Mouse (Mus musculus) stomach, embryonic 16.5 days (tissue): Measurements from ENCODE around the gene Shq1. TPM values are rescaled to one million over a fixed set of nuclear protein-coding genes. Genes with fewer than 3 reads are reported as not detected.

ENCODE experiments used
- ATAC-seq: fragments of 200-750 bp; cut with Nextera tagmentation; 2 replicates; pipeline ENCODE4 v1.8.0; 2017; ENCODE audit warnings: moderate number of reproducible peaks, moderate TSS enrichment; ENCODE audit not compliant: insufficient read depth, low FRiP score
- H3K27ac ChIP-seq: fragments of 300-500 bp; sonication (generic); 2 replicates; pipeline ENCODE4 v1.5.1; 2014; ENCODE audit warnings: low read length
- H3K27me3 ChIP-seq: fragments of 300-500 bp; sonication (generic); 2 replicates; pipeline ENCODE4 v1.6.1; 2014; ENCODE audit warnings: low read length, control low read depth, mixed read lengths; ENCODE audit not compliant: control insufficient read depth, insufficient read depth
- H3K36me3 ChIP-seq: fragments of 300-500 bp; sonication (generic); 2 replicates; pipeline ENCODE4 v1.6.1; 2014; ENCODE audit warnings: low read length; ENCODE audit not compliant: control insufficient read depth, insufficient read depth
- H3K4me1 ChIP-seq: fragments of 300-500 bp; sonication (generic); 2 replicates; pipeline ENCODE4 v1.6.1; 2014; ENCODE audit warnings: low read length, control low read depth, mixed read lengths; ENCODE audit not compliant: control insufficient read depth, insufficient read depth
- H3K4me2 ChIP-seq: fragments of 300-500 bp; sonication (generic); 2 replicates; pipeline ENCODE4 v1.6.1; 2014; ENCODE audit warnings: low read depth, low read length, mixed read lengths
- H3K4me3 ChIP-seq: fragments of 300-500 bp; sonication (generic); replicated peaks from 2 replicates; pipeline ENCODE4 v1.5.1; 2014; ENCODE audit warnings: mild to moderate bottlenecking, low read length
- H3K9ac ChIP-seq: fragments of 300-500 bp; sonication (generic); 2 replicates; pipeline ENCODE4 v1.6.1; 2014; ENCODE audit warnings: low read length
- H3K9me3 ChIP-seq: fragments of 300-500 bp; sonication (generic); replicated peaks from 2 replicates; pipeline ENCODE4 v1.6.1; 2016; ENCODE audit warnings: low read length, control low read depth; ENCODE audit not compliant: control insufficient read depth
- WGBS: fragments of 180-500 bp; shearing (Covaris S2); extraction: QIAGEN DNeasy Blood & Tissue Kit; methylation state at CpG from one replicate; pipeline ENCODE4 v1.1.7; 2014; 5-methylcytosine and 5-hydroxymethylcytosine counted together
- polyA plus RNA-seq: library from polyadenylated mRNA; unstranded; fragments of >200 nt; fragmentation: Nextera tagmentation; extraction: Ambion mirVana; gene quantifications from 2 replicates; pipeline ENCODE4 v1.2.1, GENCODE M21; 2015

Shq1 gene
- polyA plus RNA-seq, 1 experiment from 2014 or later, result 15.9 TPM

DNA sequence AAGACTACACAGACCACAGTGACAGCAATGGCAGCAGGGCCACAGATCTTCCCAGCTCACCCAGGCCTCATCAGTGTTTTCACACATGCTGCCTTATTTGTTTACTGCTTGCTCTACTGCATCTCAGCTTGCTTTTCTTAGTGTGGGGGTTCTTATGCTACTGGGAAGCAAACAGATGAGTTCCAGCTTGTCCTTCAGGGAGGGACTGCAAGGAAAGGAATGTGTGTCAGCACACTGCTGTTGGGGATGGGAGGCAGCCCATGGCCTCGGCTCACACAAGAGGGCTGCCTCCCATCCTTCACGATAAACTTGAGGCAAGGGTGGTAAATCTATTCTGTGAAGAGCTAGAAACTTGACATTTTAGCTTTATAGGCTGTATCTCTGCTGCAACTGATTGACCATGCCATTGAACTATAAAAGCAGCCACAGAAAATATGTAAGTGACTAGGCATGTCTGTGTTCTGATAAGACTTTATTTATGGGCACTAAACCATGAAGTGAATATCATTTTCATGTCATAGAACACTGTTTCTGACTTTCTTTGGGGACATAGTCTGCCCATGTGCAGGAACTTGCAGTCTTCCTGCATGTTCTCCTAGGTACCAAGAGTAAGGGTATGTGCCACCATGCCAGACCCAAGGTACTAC is 48.0 kb downstream of the Shq1 start:
- Histone ChIP-seq H3K27ac (no peak overlapping the region), H3K27me3 (no peaks in the 10 kb centered on the region), H3K4me3 (no peak overlapping the region), H3K4me2 (no peak overlapping the region), H3K4me1 (no peaks in the 10 kb centered on the region), H3K9ac (no peak overlapping the region), H3K36me3 (no peaks in the 10 kb centered on the region), H3K9me3 (no peaks in the 10 kb centered on the region)
- 29% methylated on average over 2 of the region's 2 CpGs for WGBS
- ATAC-seq, result no peak

DNA sequence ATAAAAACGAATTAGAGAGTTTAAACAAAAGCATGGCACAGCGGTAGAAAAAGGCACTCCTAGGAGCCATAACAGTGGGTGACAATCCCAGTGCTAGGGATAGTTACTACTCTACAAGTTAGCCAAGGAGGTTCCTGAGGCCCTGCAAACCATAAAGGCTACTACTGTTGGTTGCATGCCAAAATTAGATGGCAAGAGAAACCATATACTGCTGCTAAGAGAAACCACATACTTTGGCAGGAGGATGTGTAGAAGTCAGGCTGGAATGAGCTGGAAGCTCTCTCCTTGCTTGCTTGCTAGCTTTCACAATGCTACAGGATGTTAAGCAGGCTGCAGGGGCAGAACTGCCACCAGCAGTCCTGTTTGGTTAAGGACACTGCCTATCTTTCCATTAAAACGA is 50.5 kb downstream of the Shq1 start:
- Histone ChIP-seq H3K4me2 (no peak overlapping the region), H3K36me3 (no peaks in the 10 kb centered on the region), H3K9me3 (no peaks in the 10 kb centered on the region), H3K4me1 (no peaks in the 10 kb centered on the region), H3K9ac (no peak overlapping the region), H3K27ac (no peak overlapping the region), H3K4me3 (no peak overlapping the region), H3K27me3 (no peaks in the 10 kb centered on the region)
- 84% methylated on average over 3 of the region's 3 CpGs for WGBS
- ATAC-seq, result no peak

GRCm38 (mm10) chr6:100619309-100619708 is 51.6 kb downstream of the Shq1 start:
- Histone ChIP-seq H3K4me3 (no peak overlapping the region), H3K27me3 (no peaks in the 10 kb centered on the region), H3K36me3 (no peaks in the 10 kb centered on the region), H3K9ac (no peak overlapping the region), H3K4me1 (no peaks in the 10 kb centered on the region), H3K27ac (no peak overlapping the region), H3K9me3 (no peaks in the 10 kb centered on the region), H3K4me2 (no peak overlapping the region)
- ATAC-seq, result no peak
- 90% methylated on average over 7 of the region's 7 CpGs for WGBS

GRCm38 (mm10) chr6:100616133-100616532 is 54.8 kb downstream of the Shq1 start:
- 88% methylated on average over 4 of the region's 4 CpGs for WGBS
- Histone ChIP-seq H3K4me3 (no peak overlapping the region), H3K27ac (no peak overlapping the region), H3K4me2 (no peak overlapping the region), H3K4me1 (no peaks in the 10 kb centered on the region), H3K27me3 (no peaks in the 10 kb centered on the region), H3K9ac (no peak overlapping the region), H3K36me3 (no peaks in the 10 kb centered on the region), H3K9me3 (no peaks in the 10 kb centered on the region)
- ATAC-seq, result no peak

- Histone ChIP-seq H3K9me3 (no peaks in the 10 kb centered on the region), H3K27ac (no peak overlapping the region), H3K4me1 (no peaks in the 10 kb centered on the region), H3K4me2 (no peak overlapping the region), H3K9ac (no peak overlapping the region), H3K4me3 (no peak overlapping the region), H3K36me3 (no peaks in the 10 kb centered on the region), H3K27me3 (no peaks in the 10 kb centered on the region)
- WGBS, result 65% methylated on average over 6 of the region's 6 CpGs
- no peak for ATAC-seq
These were observed 57.2 kb downstream of the Shq1 start for GRCm38 (mm10) chr6:100613593-100614267.

DNA sequence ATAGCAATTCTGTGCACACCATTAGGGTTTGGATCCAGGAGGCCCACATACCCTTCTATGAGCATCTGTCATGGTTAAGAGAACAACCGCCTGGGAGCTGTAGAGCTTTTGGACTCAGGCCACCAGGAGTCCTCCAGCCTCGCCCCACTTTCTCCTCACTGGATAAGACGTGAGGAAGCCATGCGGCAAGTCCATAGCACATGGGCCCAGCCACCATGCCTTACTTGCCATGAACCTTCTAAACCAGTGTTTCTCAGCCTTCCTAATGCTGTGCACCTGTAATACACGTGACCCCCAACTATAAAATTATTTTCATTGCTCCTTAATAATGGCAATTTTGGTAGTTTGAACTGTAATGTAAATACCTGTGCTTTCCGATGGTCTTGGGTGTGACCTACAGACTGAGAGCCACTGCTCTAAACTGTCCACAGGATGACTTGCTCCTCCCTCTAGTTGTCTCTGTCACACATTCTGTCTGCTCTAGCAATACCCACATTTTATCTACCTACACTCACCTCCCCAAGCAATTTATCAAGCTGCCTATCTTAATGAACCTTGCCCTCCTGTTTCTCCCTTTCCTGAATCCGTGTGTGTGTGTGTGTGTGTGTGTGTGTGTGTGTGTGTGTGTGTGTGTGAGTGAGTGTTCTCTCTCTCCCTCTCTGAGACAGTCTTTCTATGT is 59.9 kb downstream of the Shq1 start:
- Histone ChIP-seq H3K4me1 (no peaks in the 10 kb centered on the region), H3K27ac (no peak overlapping the region), H3K9ac (no peak overlapping the region), H3K36me3 (no peaks in the 10 kb centered on the region), H3K4me2 (no peak overlapping the region), H3K27me3 (no peaks in the 10 kb centered on the region), H3K4me3 (no peak overlapping the region), H3K9me3 (no peaks in the 10 kb centered on the region)
- ATAC-seq, result peak; percentile 13; the same call in 1 of the 2 replicates
- 75% methylated on average over 7 of the region's 7 CpGs for WGBS

DNA sequence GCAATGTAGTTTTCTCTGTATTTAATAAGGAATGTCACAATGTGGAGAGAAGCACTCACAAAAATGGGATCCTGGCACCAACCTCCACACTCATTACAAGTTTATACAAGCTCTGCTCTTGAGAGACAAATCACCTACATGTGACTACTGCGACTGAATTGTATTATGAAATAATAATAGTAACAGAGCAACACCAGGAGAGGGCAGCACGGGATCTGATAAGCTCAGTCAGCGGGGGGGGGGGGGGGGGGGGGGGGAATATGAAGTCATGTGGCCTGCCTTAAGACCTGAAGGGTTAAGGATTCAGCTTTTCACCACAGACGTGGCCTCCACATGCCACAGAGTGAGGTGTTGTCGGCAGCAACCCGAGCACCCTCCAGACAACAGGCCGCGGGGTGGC is 60.8 kb downstream of the Shq1 start:
- H3K4me1 ChIP-seq, result no peaks in the 10 kb centered on the region
- no peak overlapping the region for H3K27ac ChIP-seq
- WGBS, result 69% methylated on average over 8 of the region's 8 CpGs
- no peaks in the 10 kb centered on the region for H3K36me3 ChIP-seq
- no peak overlapping the region for H3K4me2 ChIP-seq
- no peak overlapping the region for H3K4me3 ChIP-seq
- no peak overlapping the region for H3K9ac ChIP-seq
- H3K9me3 ChIP-seq, result no peaks in the 10 kb centered on the region
- ATAC-seq, result no peak
- no peaks in the 10 kb centered on the region for H3K27me3 ChIP-seq

GRCm38 (mm10) chr6:100609256-100609655 is 61.7 kb downstream of the Shq1 start:
- no peaks in the 10 kb centered on the region for H3K27me3 ChIP-seq
- no peaks in the 10 kb centered on the region for H3K4me1 ChIP-seq
- H3K27ac ChIP-seq, result no peak overlapping the region
- H3K9ac ChIP-seq, result no peak overlapping the region
- ATAC-seq, result no peak
- no peaks in the 10 kb centered on the region for H3K9me3 ChIP-seq
- H3K4me3 ChIP-seq, result no peak overlapping the region
- H3K4me2 ChIP-seq, result no peak overlapping the region
- H3K36me3 ChIP-seq, result no peaks in the 10 kb centered on the region
- 80% methylated on average over 3 of the region's 3 CpGs for WGBS

DNA sequence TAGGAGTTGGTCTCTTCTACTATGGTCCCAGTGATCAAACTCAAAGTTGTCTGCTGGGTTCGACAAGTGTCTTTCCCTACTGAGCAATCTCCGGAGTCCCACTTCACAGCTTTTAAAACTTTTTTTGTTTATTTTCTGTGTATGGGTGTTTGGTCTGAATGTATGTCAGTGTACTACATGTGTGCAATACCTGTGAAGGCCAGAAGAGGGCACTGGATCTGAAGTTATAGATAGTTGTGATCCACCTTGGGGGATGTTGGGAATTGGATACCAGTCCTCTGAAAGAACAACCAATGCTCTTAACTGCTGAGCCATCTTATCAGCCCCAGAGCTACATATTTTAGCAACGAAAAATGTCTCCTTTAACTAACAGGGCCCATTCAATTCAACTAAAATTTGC is 62.5 kb downstream of the Shq1 start:
- 89% methylated on average over 3 of the region's 3 CpGs for WGBS
- no peak overlapping the region for H3K9ac ChIP-seq
- no peak overlapping the region for H3K27ac ChIP-seq
- no peak overlapping the region for H3K4me3 ChIP-seq
- no peaks in the 10 kb centered on the region for H3K9me3 ChIP-seq
- H3K4me2 ChIP-seq, result no peak overlapping the region
- no peaks in the 10 kb centered on the region for H3K4me1 ChIP-seq
- H3K36me3 ChIP-seq, result no peaks in the 10 kb centered on the region
- no peaks in the 10 kb centered on the region for H3K27me3 ChIP-seq
- no peak for ATAC-seq
